In the genomic region with DNA sequence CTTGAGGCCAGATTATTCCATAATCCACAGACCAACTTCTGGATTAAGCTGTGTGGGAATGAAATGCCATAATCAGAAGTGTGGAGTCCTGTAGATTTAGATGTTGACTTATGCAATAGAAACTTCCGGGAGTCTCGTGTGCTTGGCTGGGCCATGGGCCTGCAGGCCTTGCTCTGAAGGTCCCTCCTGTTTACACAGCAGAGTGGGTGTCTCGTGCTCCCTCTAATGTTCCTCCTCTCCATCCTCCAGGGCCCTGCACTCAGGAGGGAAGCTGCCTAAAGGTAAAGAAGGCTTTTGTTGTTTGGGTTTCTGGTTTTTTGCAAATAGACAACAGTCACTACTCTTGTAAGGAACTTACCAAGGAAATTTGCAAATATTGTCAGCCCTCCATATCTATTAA, we compare ENCODE assay signal across 32 mouse cellular contexts.
"Had no signal": no experiment of that assay in that cellular context is flagged by ENCODE, and none has a peak within 500 bp of the region (broad histone marks: within the 10 kb centered on the region; RNA-seq: fewer than 3 reads in every experiment).

No protein-coding gene starts in this region.

- H3K27me3 ChIP-seq: limb, embryonic 12.5 days; limb, embryonic 13.5 days; limb, embryonic 15.5 days; liver, embryonic 12.5 days; liver, embryonic 13.5 days; liver, embryonic 15.5 days; lung, embryonic 15.5 days; megakaryocyte, embryonic 14.5 days; midbrain, embryonic 12.5 days; midbrain, embryonic 13.5 days; midbrain, embryonic 15.5 days; neural tube, embryonic 12.5 days had no signal

- DNase-seq: left cerebral cortex, postnatal 4 days; liver; liver, embryonic 13.5 days; liver, postnatal 0 days; lung, adult 18-20 months; lung, adult 2 months; lung, embryonic 14.5 days; lung, postnatal 10 days; lung, postnatal 14 days; lung, postnatal 36 days; lung, postnatal 4 days; midbrain, embryonic 14.5 days had no signal

- H3K4me3 ChIP-seq: limb, embryonic 10.5 days; limb, embryonic 12.5 days; limb, embryonic 13.5 days; limb, embryonic 15.5 days; liver, embryonic 12.5 days; liver, embryonic 13.5 days; liver, embryonic 15.5 days; lung, embryonic 15.5 days; megakaryocyte, embryonic 14.5 days; midbrain, embryonic 10.5 days; midbrain, embryonic 12.5 days; midbrain, embryonic 13.5 days; midbrain, embryonic 15.5 days; myocyte; neural tube, embryonic 12.5 days had no signal

- ATAC-seq: liver, embryonic 12.5 days; liver, postnatal 0 days; lung, postnatal 0 days; midbrain, embryonic 13.5 days; midbrain, embryonic 15.5 days; midbrain, embryonic 16.5 days had no signal

- H3K27ac ChIP-seq: limb, embryonic 10.5 days; limb, embryonic 12.5 days; limb, embryonic 13.5 days; limb, embryonic 15.5 days; liver, embryonic 12.5 days; liver, embryonic 13.5 days; liver, embryonic 14.5 days; liver, embryonic 15.5 days; lung, embryonic 15.5 days; macrophage; midbrain, embryonic 10.5 days; midbrain, embryonic 12.5 days; midbrain, embryonic 13.5 days; midbrain, embryonic 15.5 days; neural tube, embryonic 12.5 days had no signal

- H3K9ac ChIP-seq: limb, embryonic 12.5 days; limb, embryonic 13.5 days; limb, embryonic 15.5 days; liver, embryonic 12.5 days; liver, embryonic 13.5 days; liver, embryonic 14.5 days; liver, embryonic 15.5 days; liver, postnatal 0 days; lung, embryonic 14.5 days; lung, embryonic 15.5 days; midbrain, embryonic 12.5 days; midbrain, embryonic 13.5 days; midbrain, embryonic 15.5 days; neural tube, embryonic 12.5 days had no signal

- H3K4me1 ChIP-seq: limb, embryonic 12.5 days; limb, embryonic 13.5 days; liver, embryonic 12.5 days; liver, embryonic 13.5 days; liver, embryonic 15.5 days; lung, embryonic 15.5 days; midbrain, embryonic 15.5 days; neural tube, embryonic 12.5 days had no signal

- H3K4me2 ChIP-seq: limb, embryonic 12.5 days; limb, embryonic 13.5 days; limb, embryonic 15.5 days; liver, embryonic 11.5 days; liver, embryonic 12.5 days; liver, embryonic 13.5 days; liver, embryonic 15.5 days; lung, embryonic 14.5 days; lung, embryonic 15.5 days; midbrain, embryonic 11.5 days; midbrain, embryonic 12.5 days; midbrain, embryonic 13.5 days; midbrain, embryonic 15.5 days; neural tube, embryonic 12.5 days had no signal

- H3K9me3 ChIP-seq: limb, embryonic 10.5 days; limb, embryonic 12.5 days; limb, embryonic 13.5 days; limb, embryonic 15.5 days; liver, embryonic 12.5 days; liver, embryonic 13.5 days; liver, embryonic 15.5 days; lung, embryonic 15.5 days; megakaryocyte, embryonic 14.5 days; midbrain, embryonic 10.5 days; midbrain, embryonic 12.5 days; midbrain, embryonic 13.5 days; midbrain, embryonic 15.5 days; neural tube, embryonic 12.5 days had no signal

- H3K36me3 ChIP-seq: limb, embryonic 13.5 days; liver, embryonic 12.5 days; liver, embryonic 15.5 days; lung, embryonic 15.5 days; midbrain, embryonic 12.5 days; midbrain, embryonic 13.5 days; midbrain, embryonic 15.5 days had no signal
